Mouse (Mus musculus) myocyte (in vitro differentiated cells): ENCODE data around the gene Dnaja2.

Source experiments
- CEBPB ChIP-seq: IDR thresholded peaks from 2 replicates; pipeline ENCODE4 v1.6.1; 2011; ENCODE audit warnings: mild to moderate bottlenecking, moderate library complexity; ENCODE audit not compliant: poor library complexity, insufficient read depth, severe bottlenecking
- E2F4 ChIP-seq: IDR thresholded peaks from one replicate; pipeline ENCODE4 v1.6.1; 2011; ENCODE audit warnings: mild to moderate bottlenecking, control low read depth, moderate library complexity; ENCODE audit not compliant: insufficient read depth
- MAX ChIP-seq: IDR thresholded peaks from one replicate; pipeline ENCODE4 v1.6.1; 2011; ENCODE audit warnings: low read depth, mild to moderate bottlenecking, control low read depth
- MYOD1 ChIP-seq, 3 experiments: IDR thresholded peaks; one replicate each; pipeline ENCODE4 v1.6.1; 2011; ENCODE audit warnings: control low read depth in 2 of 3, low read depth in 2 of 3, mild to moderate bottlenecking in 2 of 3, moderate library complexity in 1 of 3; ENCODE audit not compliant: insufficient read length in 2 of 3, control insufficient read depth in 1 of 3
- MYOG ChIP-seq, 3 experiments: IDR thresholded peaks; one replicate each; pipeline ENCODE4 v1.6.1; 2011; ENCODE audit warnings: control low read depth in 2 of 3, low read depth in 2 of 3, mild to moderate bottlenecking in 2 of 3; ENCODE audit not compliant: insufficient read length in 2 of 3, control insufficient read depth in 1 of 3, insufficient read depth in 1 of 3
- POLR2A ChIP-seq: IDR thresholded peaks from one replicate; pipeline ENCODE4 v1.6.1; 2011; ENCODE audit warnings: low read depth, mild to moderate bottlenecking, control low read depth, moderate library complexity; ENCODE audit not compliant: insufficient read length
- POLR2AphosphoS2 ChIP-seq: IDR thresholded peaks from one replicate; pipeline ENCODE4 v1.6.1; 2011; ENCODE audit warnings: low read depth, control low read depth; ENCODE audit not compliant: insufficient read length
- SRF ChIP-seq: IDR thresholded peaks from one replicate; pipeline ENCODE4 v1.6.1; 2011; ENCODE audit warnings: low read depth; ENCODE audit not compliant: control insufficient read depth, insufficient read length
- TCF12 ChIP-seq: IDR thresholded peaks from one replicate; pipeline ENCODE4 v1.6.1; 2011; ENCODE audit warnings: mild to moderate bottlenecking, control low read depth; ENCODE audit not compliant: poor library complexity, insufficient read depth, severe bottlenecking
- USF1 ChIP-seq: IDR thresholded peaks from one replicate; pipeline ENCODE4 v1.6.1; 2011; ENCODE audit warnings: low read depth, mild to moderate bottlenecking, control low read depth, moderate library complexity

GRCm38 (mm10) chr8:85563336-85563735 is 8.2 kb upstream of the Dnaja2 start:
- TF ChIP-seq MAX, result no peak
- TF ChIP-seq POLR2A, result no peak
- TF ChIP-seq POLR2AphosphoS2, result no peak
- TF ChIP-seq TCF12, result no peak
- TF ChIP-seq MYOD1 (IDR thresholded peaks at IDR 0.05; ENCODE audit: control insufficient read depth in 1 of 3, insufficient read length in 2 of 3, low read depth in 2 of 3), result no peak
- no peak for TF ChIP-seq MYOG (IDR thresholded peaks at IDR 0.05; ENCODE audit: control insufficient read depth in 1 of 3, insufficient read depth in 1 of 3, insufficient read length in 2 of 3, low read depth in 2 of 3)
- no peak for TF ChIP-seq USF1
- TF ChIP-seq E2F4, result no peak
- no peak for TF ChIP-seq SRF
- no peak for TF ChIP-seq CEBPB
